In genomic region chr8:94409523-94409922, GRCm38 (mm10) we compare ENCODE assay signal across 17 mouse cellular contexts. TPM values are rescaled to one million over a fixed set of nuclear protein-coding genes. Genes with fewer than 3 reads are reported as not detected.
DNase-seq lines count a peak whose midpoint lies in the region; ATAC-seq lines count a peak whose summit lies in the region.
"Had no signal": no experiment of that assay in that cellular context is flagged by ENCODE, and none has a peak within 500 bp of the region (broad histone marks: within the 10 kb centered on the region; RNA-seq: fewer than 3 reads in every experiment).

No protein-coding gene starts in this region.

- ATAC-seq in granulocyte monocyte progenitor cell, adult 5-6 weeks (replicated peaks; ENCODE audit: poor library complexity, severe bottlenecking), result peak; percentile 83
- ATAC-seq in megakaryocyte, adult 5-6 weeks (ENCODE audit: poor library complexity, severe bottlenecking), result peak; percentile 67
- 0 out of 2 replicates have a peak, but pooled peaks have one; percentile 25 for ATAC-seq in neutrophil, adult 5-6 weeks (ENCODE audit: extremely low read depth, insufficient number of reproducible peaks, low FRiP score, poor library complexity, severe bottlenecking)
- ATAC-seq: forebrain, embryonic 13.5 days; forebrain, embryonic 15.5 days; forebrain, postnatal 0 days had no signal

- DNase-seq in cerebellum, postnatal 4 days (ENCODE audit: low spot score in 2 of 2), result no peak
- no peak for DNase-seq in adrenal gland, postnatal 25 days
- DNase-seq: adrenal gland, adult 2 months; adrenal gland, postnatal 10 days; adrenal gland, postnatal 36 days; cerebellum, adult 11-12 months; cerebellum, adult 2 months; cerebellum, adult 9-10 months; cerebellum, postnatal 10 days; cerebellum, postnatal 25 days; forebrain, postnatal 0 days had no signal

RNA-seq across cellular contexts. Expression of gene Herpud1, which starts 23.3 kb away (rescaled TPM):
- total RNA-seq in granulocyte monocyte progenitor cell, adult 5-6 weeks (2014; fragmentation: Nextera tagmentation), result 81.6 and 83.0 TPM in 2 replicates
- total RNA-seq in granulocyte monocyte progenitor cell, adult 5-6 weeks (2017), result 80.3 and 95.4 TPM in 2 replicates
- 71.9 and 76.0 TPM in 2 replicates for total RNA-seq in megakaryocyte, adult 5-6 weeks (2015)
- total RNA-seq in megakaryocyte, adult 5-6 weeks (2017), result 79.4 and 80.9 TPM in 2 replicates
- total RNA-seq in neutrophil, adult 5-6 weeks (2017), result 142 and 154 TPM in 2 replicates
- total RNA-seq in adrenal gland, postnatal 25 days (2021), result 98.9 and 118 TPM in 2 replicates

RNA-seq across cellular contexts. Expression of gene Nlrc5, which starts 24.6 kb away (rescaled TPM):
- total RNA-seq in granulocyte monocyte progenitor cell, adult 5-6 weeks (2014; fragmentation: Nextera tagmentation), result 35.8 and 43.0 TPM in 2 replicates
- 19.3 and 19.4 TPM in 2 replicates for total RNA-seq in granulocyte monocyte progenitor cell, adult 5-6 weeks (2017)
- 29.2 and 32.2 TPM in 2 replicates for total RNA-seq in megakaryocyte, adult 5-6 weeks (2015)
- total RNA-seq in megakaryocyte, adult 5-6 weeks (2017), result 27.4 and 28.2 TPM in 2 replicates
- total RNA-seq in neutrophil, adult 5-6 weeks (2017), result 64.4 and 66.7 TPM in 2 replicates
- 2.9 and 3.8 TPM in 2 replicates for total RNA-seq in adrenal gland, postnatal 25 days (2021)
- total RNA-seq: MEL had no signal

Comparison
In these comparisons a context has a peak if more than half of its experiments do, and no peak if none do; other contexts are left out.
1. ATAC-seq: peak in every context shown above with its lines; median percentile 83 in granulocyte monocyte progenitor cell, adult 5-6 weeks; 67 in megakaryocyte, adult 5-6 weeks; 25 in neutrophil, adult 5-6 weeks.